Mouse (Mus musculus) T-helper 2 cell (primary cell): ENCODE measurements around the gene Padi1.

Experiments used
- in situ Hi-C: fragments of 300-600 bp; cut with MboI, MseI; formaldehyde crosslinking; loops from one replicate; pipeline ENCODE4 v1.15.1; 2025; ENCODE audit warnings: high pct_unique_total_duplicates

Gene Padi1

GRCm38 (mm10) chr4:140785217-140785616, 60.4 kb downstream of the Padi1 start:
- in situ Hi-C loops: loop anchor here (10.0 to 25.0 kb wide), 2 partner anchors 120 to 548 kb away; partner anchors contain the start of genes Igsf21 and Padi2

GRCm38 (mm10) chr4:140784292-140784945, 61.2 kb downstream of the Padi1 start:
- in situ Hi-C loops: loop anchor here (10.0 to 25.0 kb wide), 2 partner anchors 120 to 547 kb away; partner anchors contain the start of genes Igsf21 and Padi2

GRCm38 (mm10) chr4:140782821-140783220, 62.8 kb downstream of the Padi1 start:
- in situ Hi-C loops: loop anchor here (10.0 to 25.0 kb wide), 2 partner anchors 122 to 546 kb away; partner anchors contain the start of genes Igsf21 and Padi2

- in situ Hi-C loops: loop anchor here (10.0 to 25.0 kb wide), 2 partner anchors 124 to 543 kb away; partner anchors contain the start of genes Igsf21 and Padi2
Measured at GRCm38 (mm10) chr4:140780507-140780906, 65.1 kb downstream of the Padi1 start.

- in situ Hi-C loops: loop anchor here (10.0 to 25.0 kb wide), 2 partner anchors 125 to 543 kb away; partner anchors contain the start of genes Igsf21 and Padi2
Measured at GRCm38 (mm10) chr4:140779803-140780397, 65.7 kb downstream of the Padi1 start.

- in situ Hi-C loops: loop anchor here (25.0 kb wide), 1 partner anchor 539 kb away; the partner anchor contains the start of gene Igsf21
Measured at GRCm38 (mm10) chr4:140776623-140777022, 69.0 kb downstream of the Padi1 start.

- in situ Hi-C loops: loop anchor here (25.0 kb wide), 1 partner anchor 539 kb away; the partner anchor contains the start of gene Igsf21
Measured at GRCm38 (mm10) chr4:140775876-140776275, 69.7 kb downstream of the Padi1 start.

GRCm38 (mm10) chr4:140774893-140775292, 70.7 kb downstream of the Padi1 start:
- in situ Hi-C loops: loop anchor here (25.0 kb wide), 1 partner anchor 538 kb away; the partner anchor contains the start of gene Igsf21

GRCm38 (mm10) chr4:140774025-140774800, 71.4 kb downstream of the Padi1 start, which contains the start of gene Padi4:
Gene Padi4, minus strand, starts transcription at chr4:140774236.
- in situ Hi-C loops: no loop called here

- in situ Hi-C loops: no loop called here
Measured at GRCm38 (mm10) chr4:140771091-140771490, 74.5 kb downstream of the Padi1 start.

GRCm38 (mm10) chr4:140770433-140770832, 75.1 kb downstream of the Padi1 start:
- in situ Hi-C loops: no loop called here

- in situ Hi-C loops: no loop called here
Measured at GRCm38 (mm10) chr4:140768973-140769372, 76.6 kb downstream of the Padi1 start.

GRCm38 (mm10) chr4:140765936-140766335, 79.6 kb downstream of the Padi1 start:
- in situ Hi-C loops: no loop called here

GRCm38 (mm10) chr4:140763158-140763557, 82.4 kb downstream of the Padi1 start:
- in situ Hi-C loops: no loop called here
